Mouse (Mus musculus) small intestine, adult 2 months (tissue): Measurements from ENCODE around the gene Suds3.

Experiments used
- CTCF ChIP-seq: fragments of 200-500 bp; IDR thresholded peaks from 2 replicates; pipeline ENCODE4 v1.5.1; 2012; ENCODE audit warnings: low read depth, mild to moderate bottlenecking, control low read depth, inconsistent platforms, low read length, moderate library complexity, mixed read lengths; ENCODE audit not compliant: insufficient replicate concordance, insufficient read length; ENCODE audit errors: extremely low read depth
- POLR2A ChIP-seq: fragments of 200-500 bp; IDR thresholded peaks from 2 replicates; pipeline ENCODE4 v1.6.1; 2012; ENCODE audit warnings: low read depth, mild to moderate bottlenecking, control low read depth, inconsistent platforms, low read length, moderate library complexity

- TF ChIP-seq POLR2A (no peak), CTCF (no peak)
Observed at GRCm38 (mm10) chr5:117045101-117045500, 70.8 kb downstream of the Suds3 start.
